Mouse (Mus musculus) cortical plate, adult 2 months (tissue): Measurements from ENCODE around the gene Olfr1336.

ENCODE experiments used
- CTCF ChIP-seq: fragments of 200-500 bp; IDR thresholded peaks from 2 replicates; pipeline ENCODE4 v1.5.1; 2011; ENCODE audit warnings: mild to moderate bottlenecking, control low read depth, low read length; ENCODE audit not compliant: insufficient read depth; ENCODE audit errors: extremely low read depth
- POLR2A ChIP-seq: fragments of 200-500 bp; IDR thresholded peaks from 2 replicates; pipeline ENCODE4 v1.6.1; 2011; ENCODE audit warnings: mild to moderate bottlenecking, low read length, control low read depth; ENCODE audit not compliant: insufficient read depth; ENCODE audit errors: extremely low read depth

GRCm38 (mm10) chr7:6455868-6456267, at the start of gene Olfr1336:
- TF ChIP-seq CTCF (no peak), POLR2A (no peak)
